Mouse (Mus musculus) embryonic fibroblast, embryonic 13.5 days (primary cell): ENCODE measurements at regions not wholly inside any gene's neighbourhood (a gene's known extent, or its start where the extent isn't known, plus 50 kb on each side); places are given as distances from the start of the nearest gene placed in this dataset.

Source experiments
- CTCF ChIP-seq: IDR thresholded peaks from 2 replicates; pipeline ENCODE4 v1.5.1; 2011; ENCODE audit warnings: mild to moderate bottlenecking, control low read depth, low read length, moderate library complexity, borderline replicate concordance; ENCODE audit not compliant: insufficient read depth
- POLR2A ChIP-seq: IDR thresholded peaks from 2 replicates; pipeline ENCODE4 v1.6.1; 2011; ENCODE audit warnings: low read depth, mild to moderate bottlenecking, control low read depth, low read length, moderate library complexity

- TF ChIP-seq POLR2A (no peak), CTCF (no peak)
Observed at GRCm38 (mm10) chr13:84749214-84749613, 440.0 kb upstream of the Ccnh start.
